Mouse (Mus musculus) liver, embryonic 11.5 days (tissue): ENCODE data around the gene Hnrnph2. TPM values are rescaled to one million over a fixed set of nuclear protein-coding genes. Genes with fewer than 3 reads are reported as not detected.
A peak's percentile ranks its signal among the peaks of the same experiment; 100 is the strongest.

Experiments used
- ATAC-seq: fragments of 200-750 bp; cut with Nextera tagmentation; replicated peaks from 2 replicates; pipeline ENCODE4 v1.8.0; 2017; ENCODE audit warnings: moderate number of reproducible peaks, mild to moderate bottlenecking, moderate TSS enrichment, moderate library complexity; ENCODE audit not compliant: low FRiP score
- DNase-seq: peaks from one replicate; pipeline ENCODE4 v3.0.0-alpha.2; 2017; ENCODE audit warnings: low spot score
- H3K27ac ChIP-seq: fragments of 300-500 bp; sonication (generic); 2 replicates; pipeline ENCODE4 v1.5.1; 2014; ENCODE audit warnings: mild to moderate bottlenecking, low read depth, low read length, control low read depth
- H3K27me3 ChIP-seq: fragments of 300-500 bp; sonication (generic); replicated peaks from 2 replicates; pipeline ENCODE4 v1.6.1; 2014; ENCODE audit warnings: low read length, mixed read lengths; ENCODE audit not compliant: control insufficient read depth, insufficient read depth
- H3K36me3 ChIP-seq: fragments of 300-500 bp; sonication (generic); 2 replicates; pipeline ENCODE4 v1.6.1; 2014; ENCODE audit warnings: mild to moderate bottlenecking, low read length, moderate library complexity, mixed read lengths; ENCODE audit not compliant: control insufficient read depth, insufficient read depth
- H3K4me1 ChIP-seq: fragments of 300-500 bp; sonication (generic); replicated peaks from 2 replicates; pipeline ENCODE4 v1.6.1; 2014; ENCODE audit warnings: low read length, mixed read lengths; ENCODE audit not compliant: control insufficient read depth, insufficient read depth
- H3K4me2 ChIP-seq: fragments of 300-500 bp; sonication (generic); 2 replicates; pipeline ENCODE4 v1.6.1; 2014; ENCODE audit warnings: mild to moderate bottlenecking, control low read depth, moderate library complexity
- H3K4me3 ChIP-seq: fragments of 300-500 bp; sonication (generic); 2 replicates; pipeline ENCODE4 v1.5.1; 2014; ENCODE audit warnings: low read depth, low read length, control low read depth
- H3K9ac ChIP-seq: fragments of 300-500 bp; sonication (generic); 2 replicates; pipeline ENCODE4 v1.6.1; 2014; ENCODE audit warnings: low read depth, low read length, control low read depth
- H3K9me3 ChIP-seq: fragments of 300-500 bp; sonication (generic); 2 replicates; pipeline ENCODE4 v1.6.1; 2016; ENCODE audit warnings: low read length, inconsistent platforms, mixed read lengths; ENCODE audit not compliant: control insufficient read depth
- WGBS: fragments of 180-500 bp; shearing (Covaris S2); extraction: QIAGEN DNeasy Blood & Tissue Kit; methylation state at CpG from one replicate; pipeline ENCODE4 v1.1.7; 2014; 5-methylcytosine and 5-hydroxymethylcytosine counted together
- polyA plus RNA-seq: library from polyadenylated mRNA; unstranded; fragments of >200 nt; fragmentation: Nextera tagmentation; extraction: Ambion mirVana; gene quantifications from 2 replicates; pipeline ENCODE4 v1.2.1, GENCODE M21; 2014

Gene Hnrnph2
- polyA plus RNA-seq, 1 experiment from 2014 or later = 134 TPM

GRCm38 (mm10) chrX:134601380-134602120, 571 bp downstream of the Hnrnph2 start:
- 16% methylated on average over 41 of the region's 43 CpGs for WGBS
- no peaks in the 10 kb centered on the region for H3K4me1 ChIP-seq
- peak overlapping the region; percentile 63 for H3K27ac ChIP-seq
- ATAC-seq = peak; percentile 79
- peak overlapping the region; percentile 71 for H3K9ac ChIP-seq
- H3K36me3 ChIP-seq = no peaks in the 10 kb centered on the region
- no peaks in the 10 kb centered on the region for H3K9me3 ChIP-seq
- H3K4me2 ChIP-seq = peak overlapping the region; percentile 63
- no peaks in the 10 kb centered on the region for H3K27me3 ChIP-seq
- no peak for DNase-seq
- H3K4me3 ChIP-seq = peak overlapping the region; percentile 62

GRCm38 (mm10) chrX:134609472-134609871, 8.5 kb downstream of the Hnrnph2 start:
- Histone ChIP-seq H3K4me2 (no peak overlapping the region), H3K4me3 (no peak overlapping the region), H3K36me3 (no peaks in the 10 kb centered on the region), H3K9ac (no peak overlapping the region), H3K4me1 (0 out of 2 replicates have a peak, but pooled peaks cover 2% of the 10 kb centered on the region), H3K9me3 (no peaks in the 10 kb centered on the region), H3K27me3 (no peaks in the 10 kb centered on the region), H3K27ac (no peak overlapping the region)
- WGBS = 33% methylated on average over 4 of the region's 4 CpGs
- no peak for DNase-seq
- ATAC-seq = no peak

GRCm38 (mm10) chrX:134610984-134611383, 10.0 kb downstream of the Hnrnph2 start:
- H3K27me3 ChIP-seq = no peaks in the 10 kb centered on the region
- DNase-seq (no peak), ATAC-seq (peak; percentile 77)
- H3K4me3 ChIP-seq = no peak overlapping the region
- H3K4me1 ChIP-seq = 0 out of 2 replicates have a peak, but pooled peaks cover 2% of the 10 kb centered on the region
- peak overlapping the region; percentile 20; the same call in 1 of the 2 replicates for H3K4me2 ChIP-seq
- WGBS = 63% methylated on average over 4 of the region's 4 CpGs
- no peak overlapping the region for H3K9ac ChIP-seq
- no peaks in the 10 kb centered on the region for H3K36me3 ChIP-seq
- no peaks in the 10 kb centered on the region for H3K9me3 ChIP-seq
- no peak overlapping the region for H3K27ac ChIP-seq

- peak; percentile 73 for ATAC-seq
- Histone ChIP-seq H3K27me3 (no peaks in the 10 kb centered on the region), H3K4me2 (peak overlapping the region; percentile 62), H3K36me3 (no peaks in the 10 kb centered on the region), H3K9ac (peak overlapping the region; percentile 57), H3K4me1 (0 out of 2 replicates have a peak, but pooled peaks cover 2% of the 10 kb centered on the region), H3K9me3 (no peaks in the 10 kb centered on the region), H3K4me3 (peak overlapping the region; percentile 41), H3K27ac (peak overlapping the region; percentile 81)
- WGBS = 11% methylated on average over 15 of the region's 15 CpGs
- peak; percentile 58 for DNase-seq
Observed at GRCm38 (mm10) chrX:134612285-134612959, 11.4 kb downstream of the Hnrnph2 start.

GRCm38 (mm10) chrX:134614306-134614705, 13.3 kb downstream of the Hnrnph2 start:
- H3K9ac ChIP-seq = no peak overlapping the region
- ATAC-seq (no peak), DNase-seq (no peak)
- H3K9me3 ChIP-seq = no peaks in the 10 kb centered on the region
- no peak overlapping the region for H3K4me2 ChIP-seq
- no peaks in the 10 kb centered on the region for H3K36me3 ChIP-seq
- 0 out of 2 replicates have a peak, but pooled peaks cover 2% of the 10 kb centered on the region for H3K4me1 ChIP-seq
- H3K4me3 ChIP-seq = no peak overlapping the region
- 49% methylated on average over 2 of the region's 2 CpGs for WGBS
- H3K27ac ChIP-seq = no peak overlapping the region
- H3K27me3 ChIP-seq = no peaks in the 10 kb centered on the region

GRCm38 (mm10) chrX:134619695-134620094, 18.7 kb downstream of the Hnrnph2 start:
- Histone ChIP-seq H3K4me2 (no peak overlapping the region), H3K27ac (no peak overlapping the region), H3K4me1 (no peaks in the 10 kb centered on the region), H3K9ac (no peak overlapping the region), H3K27me3 (no peaks in the 10 kb centered on the region), H3K9me3 (no peaks in the 10 kb centered on the region), H3K36me3 (no peaks in the 10 kb centered on the region), H3K4me3 (no peak overlapping the region)
- no peak for ATAC-seq
- DNase-seq = no peak
- 68% methylated on average over 9 of the region's 9 CpGs for WGBS

GRCm38 (mm10) chrX:134620254-134620865, 19.4 kb downstream of the Hnrnph2 start:
- Histone ChIP-seq H3K27me3 (no peaks in the 10 kb centered on the region), H3K4me1 (no peaks in the 10 kb centered on the region), H3K36me3 (no peaks in the 10 kb centered on the region), H3K9ac (no peak overlapping the region), H3K9me3 (no peaks in the 10 kb centered on the region), H3K4me2 (no peak overlapping the region), H3K4me3 (no peak overlapping the region), H3K27ac (no peak overlapping the region)
- ATAC-seq (no peak), DNase-seq (no peak)
- WGBS = 69% methylated on average over 8 of the region's 8 CpGs

GRCm38 (mm10) chrX:134621685-134622084, 20.7 kb downstream of the Hnrnph2 start:
- DNase-seq = no peak
- Histone ChIP-seq H3K36me3 (no peaks in the 10 kb centered on the region), H3K4me1 (no peaks in the 10 kb centered on the region), H3K4me3 (no peak overlapping the region), H3K9ac (no peak overlapping the region), H3K9me3 (no peaks in the 10 kb centered on the region), H3K27me3 (no peaks in the 10 kb centered on the region), H3K4me2 (no peak overlapping the region), H3K27ac (no peak overlapping the region)
- no peak for ATAC-seq
- WGBS = 55% methylated on average over 3 of the region's 3 CpGs
